Mouse (Mus musculus): ENCODE data around the gene Rnf2.

Rnf2 gene

DNA sequence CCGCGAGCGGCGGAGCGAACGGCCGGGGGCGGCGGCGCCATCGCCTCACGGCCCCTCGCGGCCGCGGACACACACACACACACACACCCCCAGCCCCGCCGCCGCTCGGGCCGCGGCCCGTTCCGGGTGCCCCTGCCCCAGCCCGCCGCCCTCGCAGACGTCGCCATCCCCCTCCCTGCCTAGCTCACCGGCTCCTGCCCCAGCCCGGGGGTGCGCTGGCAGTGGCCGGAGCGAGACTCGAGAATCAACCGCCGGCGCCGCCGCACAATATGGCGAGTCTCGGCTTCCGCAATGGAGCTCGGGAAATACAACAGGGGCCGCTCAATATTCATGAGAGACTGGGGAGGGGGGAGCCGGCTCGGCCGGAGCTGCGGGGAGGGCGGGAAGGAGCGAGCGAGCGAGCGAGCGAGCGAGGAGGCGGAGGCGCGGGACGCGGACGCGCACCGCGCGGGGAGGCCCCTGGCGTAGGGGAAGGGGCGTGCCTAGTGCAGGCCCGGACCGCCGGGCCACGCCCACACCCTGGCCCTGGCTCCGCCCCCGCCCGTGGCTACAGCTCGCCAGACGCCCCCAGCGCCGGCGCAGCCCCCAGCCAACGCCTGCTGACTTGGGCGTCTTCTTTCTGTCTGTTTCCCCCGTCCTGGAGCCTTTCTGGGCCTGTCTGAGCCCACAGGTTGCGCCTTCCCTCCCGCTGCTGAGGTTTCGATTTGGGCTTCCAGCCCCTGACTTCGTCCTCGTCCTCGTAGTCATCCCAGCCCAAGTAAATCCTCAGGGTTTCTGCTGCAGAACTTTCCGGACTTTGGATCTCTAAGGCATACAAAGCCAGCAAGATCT lies at the start of gene Rnf2:
TSS of gene Rnf2 (minus strand) at position 425 of the 831 bp plus-strand sequence.
- CTCF ChIA-PET = interaction anchor here (0.7 kb wide), 1 partner anchor 13 kb away, joined by 7 read pairs; no protein-coding TSS in a partner anchor

DNA sequence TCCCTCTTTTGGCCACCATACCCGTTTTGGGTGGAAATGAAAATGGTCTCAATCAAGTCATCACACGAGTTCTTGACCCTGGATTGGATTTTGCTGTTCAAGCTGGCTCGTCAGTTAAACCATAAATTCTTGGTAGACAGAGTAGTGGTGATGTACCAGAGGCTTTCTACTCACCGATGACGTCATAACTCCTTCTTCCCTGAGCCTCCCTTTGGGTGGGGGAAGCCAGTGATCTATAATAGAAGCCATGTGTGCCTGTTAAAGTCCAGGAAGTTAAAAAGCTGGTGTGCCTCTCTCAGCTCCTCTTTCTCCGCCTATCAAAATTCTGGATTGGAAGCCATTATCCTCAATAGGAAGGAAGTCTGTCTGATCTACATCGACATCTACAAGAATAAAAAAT lies 49.0 kb upstream of the Rnf2 start:
- CTCF ChIA-PET = no interaction called here

DNA sequence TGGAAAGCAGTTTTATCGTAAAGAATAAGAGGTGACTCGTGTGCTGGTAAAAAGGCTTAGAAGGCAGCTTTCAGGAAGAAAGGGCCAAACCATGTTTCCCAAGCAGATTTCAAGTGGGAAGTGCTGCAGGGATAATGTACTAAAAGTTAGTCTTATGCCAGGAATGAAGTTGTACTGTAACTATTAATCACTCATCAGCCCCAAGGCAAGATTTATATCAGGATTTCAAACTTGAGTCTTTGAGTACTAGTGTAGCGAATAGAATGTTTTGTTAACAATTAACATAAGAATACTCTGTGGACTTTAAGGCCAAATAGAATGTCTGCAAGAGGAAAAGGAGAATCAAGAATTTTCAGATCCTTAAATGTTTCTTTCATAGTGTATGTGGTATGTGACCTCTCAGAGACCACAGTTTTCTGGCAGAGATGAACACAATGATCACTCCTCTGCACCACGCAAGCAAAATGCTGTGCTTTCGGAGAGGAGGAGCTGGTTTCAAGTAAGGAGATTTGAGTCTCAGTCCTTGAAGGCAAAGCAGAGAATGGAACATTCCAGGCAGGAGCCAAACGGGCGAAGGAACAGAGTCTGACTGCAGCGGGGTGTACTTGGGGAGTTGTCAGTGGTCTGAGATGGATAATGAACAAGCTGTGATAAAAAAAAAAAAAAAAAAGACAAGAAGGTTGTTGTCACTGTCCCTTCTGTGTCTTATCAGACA lies 48.3 kb upstream of the Rnf2 start:
- CTCF ChIA-PET = no interaction called here

DNA sequence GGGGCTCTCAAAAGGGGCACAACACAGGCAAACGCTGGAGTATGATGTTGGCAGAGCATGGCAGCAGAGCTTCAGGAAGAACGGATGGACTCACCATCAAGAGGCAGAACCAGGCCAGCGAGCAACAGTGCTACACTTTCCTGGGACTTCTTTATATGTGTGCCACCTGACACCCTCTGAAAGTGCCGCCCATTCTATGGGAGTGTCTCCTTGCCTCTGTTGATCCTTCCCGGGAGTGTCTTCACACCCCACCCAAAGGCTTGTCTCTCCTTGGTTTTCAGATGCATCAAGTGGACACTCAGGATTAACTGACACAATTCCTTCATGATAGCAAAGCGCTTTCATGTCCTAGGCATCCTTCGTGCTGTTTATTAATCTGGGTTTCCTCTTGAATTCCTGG lies 44.8 kb upstream of the Rnf2 start:
- CTCF ChIA-PET = no interaction called here

DNA sequence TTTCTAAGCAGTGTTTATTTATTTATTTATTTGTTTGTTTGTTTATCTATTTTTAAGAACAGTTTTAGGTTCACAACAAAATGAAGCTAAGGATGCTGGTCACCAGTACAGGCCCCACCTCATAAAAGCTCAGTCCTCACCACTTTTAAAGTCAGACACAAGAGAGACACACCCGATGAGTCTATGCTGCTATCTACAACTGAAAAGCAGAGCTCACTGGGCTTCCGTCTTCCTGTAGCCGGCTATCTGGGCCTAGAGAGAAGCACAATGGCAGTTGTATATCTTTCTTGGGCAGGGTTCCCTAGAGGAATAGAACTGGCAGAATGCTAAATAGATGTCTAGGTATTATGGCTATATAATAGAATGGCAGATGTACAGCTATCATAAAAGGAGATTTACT lies 43.8 kb upstream of the Rnf2 start:
- CTCF ChIA-PET = no interaction called here

DNA sequence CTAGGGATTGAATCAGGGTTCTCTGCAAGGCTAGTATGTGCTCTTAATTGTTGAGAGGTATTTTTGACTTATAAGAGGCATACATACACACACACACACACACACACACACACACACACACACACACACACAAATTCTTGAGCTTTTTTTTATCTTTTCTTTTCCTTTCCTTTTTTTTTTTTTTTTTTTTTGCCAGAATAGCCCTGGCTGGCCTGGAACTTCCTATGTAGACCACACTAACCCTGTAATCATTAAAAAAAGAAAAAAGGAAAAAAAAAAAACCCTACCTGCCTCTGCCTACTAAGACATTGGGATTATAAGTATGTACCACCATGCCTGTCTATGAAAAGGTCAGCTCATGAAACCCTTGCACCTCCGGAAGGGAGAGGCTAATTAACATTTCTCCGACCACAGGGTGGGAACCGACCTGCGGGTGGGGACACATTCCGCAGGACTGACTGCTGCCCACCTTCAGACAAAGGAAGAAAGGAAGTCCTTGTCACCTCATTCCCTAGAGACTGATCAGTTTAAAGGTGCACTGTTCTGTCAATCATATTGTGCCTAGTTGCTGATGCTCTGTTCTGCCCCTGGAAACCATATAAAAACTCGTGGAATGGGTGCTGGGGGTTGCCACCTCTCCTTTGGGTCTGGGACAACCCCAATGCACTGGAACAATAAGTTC lies 43.2 kb upstream of the Rnf2 start:
- CTCF ChIA-PET = no interaction called here

DNA sequence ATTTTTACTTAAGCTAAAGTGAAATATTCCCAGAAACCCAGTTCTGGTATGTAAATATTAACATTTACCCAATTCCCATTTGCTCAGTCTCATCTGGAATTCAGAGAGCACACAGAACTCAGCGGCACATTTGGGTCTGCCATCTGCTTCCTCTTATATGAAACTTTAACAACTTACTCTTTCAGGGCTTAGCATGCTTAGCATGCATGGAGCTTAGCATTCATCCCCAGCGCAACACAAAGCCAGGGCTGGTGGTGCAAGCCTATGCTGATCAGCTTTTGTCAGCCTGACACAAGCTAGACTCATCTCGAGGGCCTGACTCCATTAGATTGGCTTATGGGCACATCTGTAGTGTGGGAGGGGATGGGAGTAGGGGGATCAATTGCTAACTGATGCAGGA lies 25.9 kb upstream of the Rnf2 start:
- CTCF ChIA-PET = no interaction called here

DNA sequence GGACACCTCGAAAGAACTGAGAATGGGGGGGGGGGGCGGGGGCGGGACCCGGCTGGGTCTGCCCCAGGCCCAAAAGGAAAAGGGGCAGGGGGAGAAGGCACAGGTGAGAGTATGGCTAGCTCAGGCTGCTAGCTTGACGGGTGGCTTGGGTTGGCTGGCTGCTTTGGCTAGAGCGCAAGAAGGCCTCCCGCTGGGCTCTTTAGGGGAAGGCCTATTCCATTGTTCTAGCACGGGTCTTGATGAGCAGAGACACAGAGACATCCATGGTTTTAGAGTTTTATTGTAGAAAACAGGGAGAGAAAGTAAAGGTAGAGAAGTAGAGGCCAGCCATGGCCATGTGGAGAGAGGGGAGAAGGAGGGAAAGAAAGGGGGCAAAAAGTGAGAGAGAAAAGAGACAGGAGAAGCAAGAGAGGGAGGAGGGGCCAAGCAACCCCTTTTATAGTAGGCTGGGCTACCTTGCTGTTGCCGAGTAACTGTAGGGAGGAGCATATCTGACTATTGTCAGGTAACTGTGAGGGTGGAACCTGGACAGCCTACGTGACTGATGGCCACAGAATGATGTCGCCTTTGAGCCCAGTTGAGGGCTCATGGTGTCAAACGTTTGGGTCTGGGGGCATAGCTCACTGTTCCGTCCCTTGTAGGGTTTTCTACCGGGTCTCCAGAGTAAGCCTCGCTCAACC lies 17.0 kb upstream of the Rnf2 start:
- CTCF ChIA-PET = no interaction called here

DNA sequence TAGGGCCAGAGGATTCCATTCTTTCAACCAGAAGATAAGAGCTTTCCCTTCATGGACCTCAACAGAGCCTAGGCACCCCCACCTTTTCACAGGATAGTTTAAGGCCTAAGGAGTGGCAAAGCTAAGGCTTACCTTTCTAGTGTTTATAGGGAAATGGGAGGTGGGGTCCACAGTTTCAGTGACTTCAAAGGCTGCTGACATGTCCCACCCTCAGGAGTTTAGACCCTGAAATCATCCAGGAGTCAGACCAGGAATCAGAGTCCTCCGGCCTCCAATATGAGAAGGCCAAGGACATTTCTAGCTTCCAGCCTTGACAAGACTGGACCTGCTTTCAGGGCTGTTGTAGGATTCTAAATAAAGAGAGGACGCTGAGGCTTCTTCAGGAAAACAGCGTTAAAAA lies 16.1 kb upstream of the Rnf2 start:
- CTCF ChIA-PET = no interaction called here

DNA sequence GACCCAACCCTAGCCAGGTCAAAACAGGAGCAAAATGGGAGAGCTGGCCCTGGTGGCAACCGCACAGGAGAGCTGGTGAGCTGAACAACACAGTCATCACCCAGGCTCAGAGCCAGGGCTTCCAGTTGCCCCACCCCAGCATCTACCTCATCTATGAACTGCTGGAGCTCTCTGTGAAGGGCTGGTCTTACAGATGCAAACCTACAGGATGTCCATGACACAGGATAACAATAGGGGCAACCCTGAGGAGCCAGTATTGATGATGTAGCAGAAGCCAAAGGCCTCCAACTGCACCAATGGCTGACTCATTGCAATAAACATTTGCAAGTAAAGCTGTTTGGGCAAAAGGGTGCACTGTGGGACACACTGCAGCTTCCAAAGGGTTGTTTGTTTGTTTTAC lies 15.0 kb upstream of the Rnf2 start:
- CTCF ChIA-PET = no interaction called here

DNA sequence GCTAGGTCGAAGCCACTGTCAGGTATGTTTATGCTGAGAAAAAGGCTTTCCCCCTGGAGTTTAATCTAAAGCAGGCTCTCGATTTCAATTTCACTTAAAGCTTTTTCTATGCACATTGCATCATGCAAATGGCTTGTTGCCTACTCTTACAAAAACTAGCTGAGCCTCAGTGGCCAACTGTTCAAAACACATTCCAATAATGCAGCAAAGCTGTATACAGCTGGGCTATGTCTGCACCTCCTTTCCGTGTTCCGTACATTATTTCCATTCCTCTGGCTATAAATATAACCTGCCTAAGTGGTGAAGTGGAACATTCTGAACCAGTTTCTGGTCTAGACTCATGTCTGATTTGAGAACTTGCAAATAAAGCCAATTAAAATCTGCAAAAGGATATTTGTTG lies 13.4 kb upstream of the Rnf2 start:
- CTCF ChIA-PET = interaction anchor here (1.2 kb wide), 1 partner anchor 50 kb away, joined by 3 read pairs; no protein-coding TSS in a partner anchor

DNA sequence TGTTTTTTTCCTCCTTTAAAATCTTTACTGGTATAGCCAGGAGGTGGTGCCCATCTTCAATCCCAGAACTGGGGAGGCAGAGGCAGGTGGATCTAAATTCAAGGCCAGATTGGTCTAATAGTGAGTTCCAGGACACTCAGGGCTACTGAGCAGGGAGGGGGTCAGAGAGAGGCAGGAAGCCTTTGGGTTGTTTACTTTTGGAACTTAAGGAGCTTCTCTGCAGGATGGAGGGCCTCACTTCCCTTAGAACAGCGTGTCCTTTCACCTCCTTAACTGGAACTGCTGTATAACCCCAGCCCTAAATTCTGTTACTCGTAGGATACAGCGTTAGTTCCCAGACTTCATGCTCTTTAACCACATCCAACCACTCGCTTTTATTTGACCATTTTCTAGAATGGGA lies 10.1 kb upstream of the Rnf2 start:
- CTCF ChIA-PET = no interaction called here

DNA sequence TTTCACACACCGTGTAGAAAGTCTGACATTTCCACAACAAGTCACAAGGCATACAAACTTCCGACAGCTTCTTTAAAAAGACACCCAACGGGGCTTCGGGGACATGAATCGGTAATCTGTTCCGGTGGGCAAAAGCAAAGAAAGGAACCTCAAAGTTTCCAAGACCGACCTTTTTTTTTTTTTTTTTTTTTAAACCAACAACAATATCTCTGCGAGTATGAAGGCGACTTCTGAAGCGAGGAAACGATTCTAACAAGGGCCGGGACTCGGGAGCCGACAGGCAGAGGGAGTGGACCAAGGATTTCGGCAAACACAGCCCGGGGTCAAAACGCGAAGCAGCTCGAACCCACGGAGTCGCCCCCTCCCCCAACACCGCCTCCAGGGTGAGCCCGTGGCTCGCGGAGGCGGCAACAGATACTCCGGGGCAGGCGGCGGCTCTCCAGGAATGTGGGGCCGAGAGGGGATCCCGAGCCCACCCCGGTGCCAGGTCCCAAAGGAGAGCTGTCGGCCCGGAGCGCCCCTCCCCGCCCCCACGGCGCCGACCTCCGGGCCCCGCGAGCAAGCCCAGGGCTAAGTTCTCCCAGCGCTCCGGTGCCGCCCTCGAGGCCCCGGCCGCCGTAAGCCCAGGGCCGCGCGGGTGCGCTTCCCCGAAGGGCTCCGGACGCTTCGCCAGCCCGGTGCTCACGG lies 797 bp downstream of the Rnf2 start:
- CTCF ChIA-PET = interaction anchor here (0.7 kb wide), 2 partner anchors 13 to 1265 kb away, joined by 7 to 9 read pairs; no protein-coding TSS in a partner anchor

DNA sequence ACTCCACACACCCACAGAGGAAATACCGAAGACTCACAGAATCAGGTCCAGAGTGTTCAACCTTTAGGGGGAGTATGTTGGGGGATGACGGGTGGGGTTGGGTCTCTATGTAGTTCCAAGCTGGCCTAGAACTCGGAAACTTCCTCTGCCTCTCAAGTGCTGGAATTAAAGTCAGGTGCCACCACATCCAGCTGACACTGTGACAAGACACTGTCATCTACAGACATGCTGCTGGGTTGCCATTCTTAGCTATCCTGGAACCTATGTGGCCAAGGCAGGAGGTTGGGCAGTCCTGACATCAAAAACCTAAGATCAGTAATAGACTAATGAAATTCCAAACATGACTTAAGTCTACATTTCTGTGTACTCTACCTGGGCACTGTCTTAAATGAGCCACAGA lies 2.4 kb downstream of the Rnf2 start:
- CTCF ChIA-PET = no interaction called here

DNA sequence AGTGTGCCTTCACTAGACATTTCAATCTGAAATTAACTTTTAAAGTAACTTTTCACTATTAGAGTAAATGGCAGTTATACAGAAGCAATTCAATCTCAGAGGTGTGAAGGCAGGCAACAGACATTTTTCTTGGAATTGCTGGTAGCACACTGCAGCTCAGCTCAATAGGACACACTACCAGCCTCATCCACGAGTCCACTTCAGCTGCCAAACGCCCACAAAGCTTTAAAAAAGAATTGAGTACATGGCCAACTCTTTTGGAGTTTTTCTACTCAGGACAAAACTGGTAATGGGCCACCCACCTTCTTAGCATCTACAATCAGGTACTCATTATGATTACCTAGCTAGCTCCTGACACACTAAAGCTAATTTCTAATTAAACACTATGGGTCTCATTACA lies 2.8 kb downstream of the Rnf2 start:
- CTCF ChIA-PET = interaction anchor here (1.1 kb wide), 1 partner anchor 67 kb away, joined by 7 read pairs; no protein-coding TSS in a partner anchor

DNA sequence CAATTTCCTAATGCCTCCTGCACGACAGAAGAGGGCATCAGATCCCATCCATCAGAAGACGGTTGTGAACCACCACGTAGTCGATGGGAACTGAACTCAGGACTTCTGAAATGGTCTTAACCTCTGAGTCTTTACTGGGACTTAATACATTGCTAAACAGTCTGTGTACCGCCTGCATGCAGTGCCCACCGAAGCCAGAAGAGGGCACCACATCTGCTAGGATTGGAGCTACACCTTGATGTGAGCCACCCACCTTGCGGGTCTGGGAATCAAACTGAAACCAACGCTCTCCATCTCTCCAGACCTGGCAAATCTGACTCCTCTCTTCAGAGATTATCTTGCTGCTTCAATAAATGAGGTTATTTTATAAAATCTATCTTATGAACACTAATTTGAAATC lies 3.7 kb downstream of the Rnf2 start:
- CTCF ChIA-PET = interaction anchor here (1.1 kb wide), 1 partner anchor 68 kb away, joined by 7 read pairs; no protein-coding TSS in a partner anchor

DNA sequence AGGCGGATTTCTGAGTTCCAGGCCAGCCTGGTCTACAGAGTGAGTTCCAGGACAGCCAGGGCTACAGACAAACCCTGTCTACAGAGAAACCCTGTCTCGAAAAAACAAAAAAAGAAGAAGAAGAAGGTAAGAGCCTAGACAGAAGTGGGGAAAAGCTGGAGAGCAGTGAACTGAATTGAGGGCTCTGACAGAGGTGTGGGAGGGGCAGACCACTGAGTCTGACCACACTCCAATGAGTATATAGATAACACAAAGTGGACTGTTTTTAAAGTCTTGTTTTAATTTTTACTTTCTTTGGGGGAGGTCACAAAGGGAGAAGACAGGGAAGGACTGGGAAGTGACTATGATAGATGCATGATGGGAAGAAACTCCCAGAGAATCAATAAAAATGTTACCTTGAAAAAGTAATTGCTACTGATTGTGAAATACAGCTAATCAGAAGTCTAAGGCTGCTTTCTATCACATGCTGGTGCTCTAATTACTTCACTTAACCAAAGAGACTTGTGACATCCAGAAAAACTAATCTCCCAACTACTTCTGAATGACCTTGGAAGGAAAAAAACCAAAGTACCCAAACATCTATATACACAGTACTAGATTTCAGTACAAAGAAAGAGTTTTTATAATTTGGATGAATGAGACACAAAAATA lies 5.0 kb downstream of the Rnf2 start:
- CTCF ChIA-PET = no interaction called here

DNA sequence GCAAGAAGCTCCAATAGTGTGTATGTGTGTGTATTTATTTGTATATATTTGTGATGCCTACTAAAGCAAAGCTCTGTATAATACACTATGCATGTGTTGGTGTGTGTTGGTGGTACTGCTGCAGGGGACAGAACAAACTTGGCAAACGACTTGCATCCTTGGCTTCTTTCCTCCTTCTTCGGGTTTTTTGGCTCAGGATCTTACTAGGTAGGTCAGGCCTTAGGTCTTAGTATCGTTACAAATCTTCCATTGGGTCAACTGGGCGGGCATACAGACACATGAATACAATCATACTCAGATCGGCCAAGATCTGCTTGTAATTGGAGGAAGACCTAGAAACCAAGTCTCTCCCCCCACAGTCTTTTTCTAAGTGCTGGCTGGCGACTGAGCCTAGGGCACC lies 6.0 kb downstream of the Rnf2 start:
- CTCF ChIA-PET = no interaction called here

DNA sequence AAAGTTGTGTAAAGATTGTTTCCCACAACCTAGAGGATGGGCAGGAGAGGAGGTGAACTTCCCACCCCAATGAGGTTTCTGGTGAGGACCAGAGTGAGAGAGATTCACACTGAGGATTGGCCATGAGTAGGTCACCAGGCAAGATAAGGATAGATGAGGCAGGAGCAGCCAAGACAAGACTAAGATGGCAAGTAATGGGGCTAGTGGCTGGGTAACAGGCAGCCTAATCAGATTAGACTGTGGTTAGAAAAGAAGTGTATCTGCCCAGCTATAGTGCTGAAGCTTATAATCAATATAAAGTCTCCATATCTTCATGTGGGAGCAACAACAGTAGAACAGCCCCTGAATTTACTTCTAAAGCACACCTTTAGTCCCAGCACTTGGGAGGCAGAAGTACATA lies 6.9 kb downstream of the Rnf2 start:
- CTCF ChIA-PET = no interaction called here

DNA sequence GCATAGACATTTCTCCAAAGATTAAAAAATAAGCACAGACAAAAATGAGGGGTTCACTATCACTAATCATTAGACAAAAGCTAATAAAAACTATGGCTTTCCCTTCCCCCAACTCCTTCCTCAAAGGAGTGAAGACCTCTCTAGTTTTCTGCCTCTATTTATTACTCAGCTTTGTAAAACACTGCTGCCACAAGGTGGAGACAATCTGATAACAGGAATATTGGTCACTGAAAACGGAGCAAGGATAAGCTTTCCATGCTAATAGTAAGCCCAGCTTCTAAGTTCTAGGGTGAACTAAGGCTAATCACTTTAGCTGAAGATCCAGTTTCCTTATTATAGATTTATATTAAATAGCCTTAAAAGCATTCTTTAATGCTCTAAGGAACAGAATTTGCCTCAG lies 8.3 kb downstream of the Rnf2 start:
- CTCF ChIA-PET = no interaction called here

DNA sequence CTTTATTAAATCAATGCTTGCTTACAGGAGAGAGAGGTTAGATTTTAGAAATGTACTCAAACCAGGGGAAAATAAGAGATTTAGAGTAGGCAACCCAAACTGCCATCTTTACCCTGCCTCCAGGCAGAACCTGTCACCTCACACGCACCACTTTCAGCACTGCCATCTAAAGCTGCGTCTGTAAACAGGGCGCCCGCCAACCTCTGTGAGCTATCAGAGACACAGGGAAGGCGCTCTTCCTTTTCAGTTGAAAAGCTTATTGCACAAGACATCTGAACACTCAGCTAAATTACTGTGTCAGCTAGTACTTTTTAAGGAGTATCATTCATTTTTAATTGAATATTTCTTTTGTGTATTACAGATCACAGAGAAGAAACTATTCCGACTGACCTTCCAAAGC lies 10.9 kb downstream of the Rnf2 start:
- CTCF ChIA-PET = no interaction called here
